Mouse (Mus musculus) natural killer cell, adult 2 months (primary cell): ENCODE results near the gene Kcna3.

Source experiments
- DNase-seq, 2 experiments: peaks; one replicate each; pipeline ENCODE4 v3.0.0; 2022; ENCODE audit warnings: low spot score in 2 of 2

The Kcna3 gene

GRCm38 (mm10) chr3:107035521-107036457 is at the start of gene Kcna3:
Gene Kcna3 (plus strand): TSS chr3:107036169.
- DNase-seq = peak; percentile 46 to 57

GRCm38 (mm10) chr3:106991334-106991733 is 44.6 kb upstream of the Kcna3 start:
- no peak for DNase-seq

GRCm38 (mm10) chr3:106995347-106995746 is 40.6 kb upstream of the Kcna3 start:
- DNase-seq = no peak

GRCm38 (mm10) chr3:106996186-106996585 is 39.8 kb upstream of the Kcna3 start:
- peak; percentile 37 to 71 for DNase-seq

- no peak for DNase-seq
These were observed 37.6 kb upstream of the Kcna3 start for GRCm38 (mm10) chr3:106998370-106998769.

- DNase-seq = no peak
These were observed 35.8 kb upstream of the Kcna3 start for GRCm38 (mm10) chr3:107000165-107000564.

GRCm38 (mm10) chr3:107002249-107003123 is 33.5 kb upstream of the Kcna3 start:
- no peak for DNase-seq

- DNase-seq = no peak
These were observed 26.5 kb upstream of the Kcna3 start for GRCm38 (mm10) chr3:107009329-107010076.

- no peak for DNase-seq
These were observed 17.7 kb upstream of the Kcna3 start for GRCm38 (mm10) chr3:107018286-107018685.

GRCm38 (mm10) chr3:107031547-107031946 is 4.4 kb upstream of the Kcna3 start:
- no peak for DNase-seq

- DNase-seq = no peak
These were observed 1.2 kb upstream of the Kcna3 start for GRCm38 (mm10) chr3:107034776-107035175.

GRCm38 (mm10) chr3:107036458-107037039 is 580 bp downstream of the Kcna3 start:
- DNase-seq = peak in 1 of 2 experiments; percentile 9

GRCm38 (mm10) chr3:107037105-107037504 is 1.1 kb downstream of the Kcna3 start:
- DNase-seq = peak in 1 of 2 experiments; percentile 12

- peak; percentile 28 to 39 for DNase-seq
These were observed 1.7 kb downstream of the Kcna3 start for GRCm38 (mm10) chr3:107037536-107038155.

GRCm38 (mm10) chr3:107038156-107038536 is 2.2 kb downstream of the Kcna3 start:
- peak; percentile 56 to 61 for DNase-seq

- peak; percentile 67 to 70 for DNase-seq
These were observed 2.8 kb downstream of the Kcna3 start for GRCm38 (mm10) chr3:107038661-107039223.

GRCm38 (mm10) chr3:107039306-107039705 is 3.3 kb downstream of the Kcna3 start:
- DNase-seq = no peak

- no peak for DNase-seq
These were observed 4.4 kb downstream of the Kcna3 start for GRCm38 (mm10) chr3:107040408-107040807.

GRCm38 (mm10) chr3:107041718-107042117 is 5.7 kb downstream of the Kcna3 start:
- no peak for DNase-seq

GRCm38 (mm10) chr3:107061468-107061867 is 25.5 kb downstream of the Kcna3 start:
- DNase-seq = no peak
